Mouse (Mus musculus) bone marrow macrophage, adult 2 months (primary cell): ENCODE results near the gene Rrp36.

Experiments
- CTCF ChIP-seq: IDR thresholded peaks from 2 replicates; pipeline ENCODE4 v1.5.1; 2012; ENCODE audit warnings: low read depth, mild to moderate bottlenecking, low read length, moderate library complexity
- POLR2A ChIP-seq: IDR thresholded peaks from 2 replicates; pipeline ENCODE4 v1.6.1; 2012; ENCODE audit warnings: mild to moderate bottlenecking, low read depth, low read length, borderline replicate concordance

- TF ChIP-seq POLR2A, result no peak
- no peak for TF ChIP-seq CTCF
Measured at GRCm38 (mm10) chr17:46667712-46668111, 6.4 kb downstream of the Rrp36 start.
